Mouse (Mus musculus): ENCODE measurements around the gene Fbxl18.

Fbxl18 gene

GRCm38 (mm10) chr5:142915231-142915630, 20.0 kb upstream of the Fbxl18 start:
- no peak for DNase-seq (ENCODE audit: low read depth)

DNA sequence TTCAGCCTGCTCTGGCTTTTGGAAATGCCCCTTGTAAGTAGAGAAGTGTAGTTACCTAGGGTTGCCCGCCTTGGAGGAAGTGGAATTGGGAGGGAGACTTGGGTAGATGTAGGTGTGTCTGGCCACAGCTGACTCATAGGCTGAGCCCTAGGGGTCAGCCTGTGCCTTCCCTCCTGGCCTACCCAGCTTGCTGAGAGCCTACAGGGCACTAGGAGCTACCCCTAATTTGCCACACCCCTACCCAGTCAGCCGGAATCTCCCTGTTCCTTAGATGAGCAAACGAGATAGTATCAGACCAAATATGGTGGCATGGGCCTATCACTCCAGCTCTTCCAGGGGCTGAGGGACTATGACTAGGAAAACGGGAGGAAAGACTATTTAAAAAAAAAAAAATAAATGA, 17.5 kb upstream of the Fbxl18 start:
- peak; percentile 87 for DNase-seq (ENCODE audit: low read depth)

- no peak for DNase-seq (ENCODE audit: low read depth)
Observed at GRCm38 (mm10) chr5:142912320-142912719, 17.1 kb upstream of the Fbxl18 start.

DNA sequence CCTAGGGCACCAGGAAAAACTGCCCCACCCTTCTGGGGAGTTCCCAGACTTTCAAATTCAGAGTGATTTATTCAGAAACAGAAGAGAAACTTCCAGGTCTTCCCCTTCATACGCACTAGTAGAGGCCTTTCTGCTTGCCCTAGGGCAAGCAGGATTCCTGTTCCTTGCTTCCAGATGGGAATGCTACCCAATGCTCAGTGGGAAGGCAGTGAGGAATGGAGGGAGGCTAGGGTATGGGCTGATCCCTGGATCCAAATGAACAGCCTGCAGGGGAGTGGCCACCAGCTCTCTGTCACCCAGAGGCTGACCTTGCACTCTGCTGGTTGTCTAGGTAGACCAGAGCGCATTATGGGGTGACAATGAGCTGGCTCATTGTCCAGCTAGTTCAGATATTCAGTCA, 16.4 kb upstream of the Fbxl18 start:
- no peak for DNase-seq (ENCODE audit: low read depth)

GRCm38 (mm10) chr5:142909576-142910278, 14.5 kb upstream of the Fbxl18 start:
- peak; percentile 74 for DNase-seq (ENCODE audit: low read depth)

DNA sequence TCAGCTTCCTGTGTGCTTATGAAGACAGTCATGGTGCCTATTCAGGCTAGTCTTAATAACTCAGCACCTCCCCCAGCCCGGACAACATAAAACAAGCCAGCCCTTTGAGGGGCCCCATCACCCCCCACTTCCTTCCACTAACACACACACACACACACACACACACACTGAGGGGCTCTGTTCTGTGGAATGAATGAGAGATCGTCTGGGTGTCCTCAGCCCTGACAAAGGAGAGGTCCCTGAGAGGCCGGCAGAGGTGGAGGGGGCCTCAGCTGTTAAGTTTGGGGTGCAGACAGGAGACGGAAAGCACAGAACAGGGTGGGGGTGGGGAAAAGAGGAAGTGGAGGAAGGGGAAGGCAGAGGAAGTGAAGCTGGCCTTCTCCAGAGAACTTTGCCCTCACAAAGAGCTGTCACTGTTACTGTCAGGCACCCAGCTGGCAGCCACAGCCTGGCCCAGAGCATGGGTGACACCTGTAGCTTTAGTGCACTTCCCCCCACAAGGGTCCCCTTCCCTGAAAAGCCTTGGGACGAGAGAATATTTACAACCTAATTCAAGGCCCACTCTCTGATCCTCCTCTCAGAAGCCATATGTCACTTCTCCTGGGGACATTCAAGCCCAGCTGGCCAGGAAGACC, 13.8 kb upstream of the Fbxl18 start:
- peak; percentile 77 for DNase-seq (ENCODE audit: low read depth)

GRCm38 (mm10) chr5:142907803-142908559, 12.8 kb upstream of the Fbxl18 start:
- peak; percentile 87 for DNase-seq (ENCODE audit: low read depth)

- peak; percentile 76 for DNase-seq (ENCODE audit: low read depth)
Observed at GRCm38 (mm10) chr5:142907048-142907802, 12.0 kb upstream of the Fbxl18 start.

- peak; percentile 98 for DNase-seq (ENCODE audit: low read depth)
Observed at GRCm38 (mm10) chr5:142906532-142907047, 11.4 kb upstream of the Fbxl18 start, which contains the start of gene Actb. TSS of gene Actb (minus strand) at chr5:142906754.

DNA sequence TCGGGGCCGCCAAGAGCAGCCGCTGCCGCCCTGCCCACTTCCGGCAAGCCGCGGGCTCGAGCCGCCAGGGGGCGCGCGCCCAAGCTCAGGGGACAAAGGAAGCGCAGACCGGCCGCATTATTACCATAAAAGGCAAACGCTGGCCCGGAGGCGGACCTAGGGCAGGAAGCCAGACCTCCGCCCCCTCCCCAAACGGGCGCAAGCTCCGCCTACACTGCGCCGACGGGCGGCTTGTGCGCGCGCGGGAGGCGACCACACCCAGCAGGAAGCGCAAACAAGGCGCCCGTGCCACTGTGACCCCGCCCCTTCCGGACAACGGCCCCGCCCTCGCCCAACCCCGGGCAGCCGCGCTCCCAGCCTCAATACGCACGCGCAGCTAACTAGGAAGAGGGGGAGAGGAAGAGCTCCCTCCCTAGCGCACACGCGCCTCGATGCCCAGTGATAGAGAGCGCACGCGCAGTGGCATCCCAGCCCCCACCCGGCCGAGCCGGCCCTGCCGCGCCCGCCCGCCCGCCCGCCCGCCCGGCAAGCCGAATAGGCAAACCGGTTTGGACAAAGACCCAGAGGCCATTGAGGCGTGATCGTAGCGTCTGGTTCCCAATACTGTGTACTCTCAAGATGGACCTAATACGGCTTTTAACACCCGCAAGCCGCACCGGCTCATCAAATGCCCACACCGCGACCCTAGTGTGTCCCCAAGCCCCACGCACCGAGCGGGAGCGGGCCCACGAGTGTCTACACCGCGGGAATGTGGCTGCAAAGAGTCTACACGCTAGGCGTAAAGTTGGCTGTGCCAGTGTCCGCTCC, 10.7 kb upstream of the Fbxl18 start:
- DNase-seq (ENCODE audit: low read depth), result peak; percentile 98

DNA sequence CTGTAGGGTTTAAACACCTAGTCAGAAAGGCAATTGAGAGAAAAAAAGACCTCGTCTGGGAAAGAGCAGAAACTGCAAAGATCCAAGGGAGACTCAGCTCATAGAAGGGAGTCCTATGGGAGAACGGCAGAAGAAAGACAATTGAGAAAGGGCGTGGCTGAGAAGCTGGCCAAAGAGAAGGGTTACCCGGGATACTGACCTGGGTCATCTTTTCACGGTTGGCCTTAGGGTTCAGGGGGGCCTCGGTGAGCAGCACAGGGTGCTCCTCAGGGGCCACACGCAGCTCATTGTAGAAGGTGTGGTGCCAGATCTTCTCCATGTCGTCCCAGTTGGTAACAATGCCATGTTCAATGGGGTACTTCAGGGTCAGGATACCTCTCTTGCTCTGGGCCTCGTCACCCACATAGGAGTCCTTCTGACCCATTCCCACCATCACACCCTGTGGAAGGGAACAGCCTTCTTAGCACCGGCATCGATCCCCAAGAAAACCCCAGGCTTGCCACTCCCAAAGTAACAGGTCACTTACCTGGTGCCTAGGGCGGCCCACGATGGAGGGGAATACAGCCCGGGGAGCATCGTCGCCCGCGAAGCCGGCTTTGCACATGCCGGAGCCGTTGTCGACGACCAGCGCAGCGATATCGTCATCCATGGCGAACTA, 9.9 kb upstream of the Fbxl18 start:
- DNase-seq (ENCODE audit: low read depth), result no peak

- peak; percentile 18 for DNase-seq (ENCODE audit: low read depth)
Observed at GRCm38 (mm10) chr5:142904208-142905037, 9.2 kb upstream of the Fbxl18 start.

DNA sequence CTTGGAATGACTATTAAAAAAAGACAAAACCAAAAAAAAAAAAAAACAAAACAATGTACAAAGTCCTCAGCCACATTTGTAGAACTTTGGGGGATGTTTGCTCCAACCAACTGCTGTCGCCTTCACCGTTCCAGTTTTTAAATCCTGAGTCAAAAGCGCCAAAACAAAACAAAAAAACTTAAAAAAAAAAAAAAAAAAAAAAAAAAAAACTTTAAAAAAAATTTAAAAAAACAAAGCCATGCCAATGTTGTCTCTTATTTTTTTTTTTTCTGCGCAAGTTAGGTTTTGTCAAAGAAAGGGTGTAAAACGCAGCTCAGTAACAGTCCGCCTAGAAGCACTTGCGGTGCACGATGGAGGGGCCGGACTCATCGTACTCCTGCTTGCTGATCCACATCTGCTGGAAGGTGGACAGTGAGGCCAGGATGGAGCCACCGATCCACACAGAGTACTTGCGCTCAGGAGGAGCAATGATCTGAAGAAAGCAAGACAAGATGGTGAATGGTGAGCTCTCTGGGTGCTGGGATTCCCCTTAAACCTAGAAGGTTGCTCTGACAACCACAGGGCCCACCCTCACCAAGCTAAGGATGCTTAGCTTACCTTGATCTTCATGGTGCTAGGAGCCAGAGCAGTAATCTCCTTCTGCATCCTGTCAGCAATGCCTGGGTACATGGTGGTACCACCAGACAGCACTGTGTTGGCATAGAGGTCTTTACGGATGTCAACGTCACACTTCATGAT, 8.4 kb upstream of the Fbxl18 start:
- peak; percentile 36 for DNase-seq (ENCODE audit: low read depth)

GRCm38 (mm10) chr5:142902506-142903314, 7.5 kb upstream of the Fbxl18 start:
- no peak for DNase-seq (ENCODE audit: low read depth)

DNA sequence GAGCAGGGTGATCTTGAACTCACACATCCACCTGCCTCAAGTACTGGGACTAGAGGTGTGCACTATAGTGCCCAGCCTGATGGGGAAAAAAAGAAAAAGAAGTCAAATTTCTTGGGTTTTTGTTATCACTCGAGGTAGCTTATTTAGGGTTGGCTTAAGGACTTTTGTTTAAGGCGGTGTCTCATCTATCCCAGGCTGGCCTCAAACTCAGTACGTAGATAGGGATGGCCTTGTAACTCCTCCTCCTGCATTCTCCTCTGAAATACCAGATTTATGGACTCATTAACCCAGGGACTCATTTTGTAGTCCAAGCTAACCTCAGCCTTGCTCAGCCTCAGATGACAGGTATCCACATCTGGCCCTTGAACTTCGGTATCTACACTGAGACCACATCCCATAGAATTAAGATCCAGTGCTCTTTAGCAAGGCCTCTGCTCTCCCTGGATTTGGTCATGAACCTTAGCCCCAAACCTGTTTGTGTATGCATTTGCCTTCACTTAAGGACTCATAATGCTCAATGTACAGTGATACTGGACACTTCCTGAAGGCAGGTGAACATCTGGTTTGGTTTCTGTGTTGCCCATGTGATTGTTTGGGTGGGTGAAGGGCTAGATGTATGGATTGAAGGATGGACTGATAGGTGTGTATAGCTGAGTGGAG, 6.8 kb upstream of the Fbxl18 start:
- DNase-seq (ENCODE audit: low read depth), result peak; percentile 82

GRCm38 (mm10) chr5:142901355-142901802, 6.2 kb upstream of the Fbxl18 start:
- peak; percentile 75 for DNase-seq (ENCODE audit: low read depth)

DNA sequence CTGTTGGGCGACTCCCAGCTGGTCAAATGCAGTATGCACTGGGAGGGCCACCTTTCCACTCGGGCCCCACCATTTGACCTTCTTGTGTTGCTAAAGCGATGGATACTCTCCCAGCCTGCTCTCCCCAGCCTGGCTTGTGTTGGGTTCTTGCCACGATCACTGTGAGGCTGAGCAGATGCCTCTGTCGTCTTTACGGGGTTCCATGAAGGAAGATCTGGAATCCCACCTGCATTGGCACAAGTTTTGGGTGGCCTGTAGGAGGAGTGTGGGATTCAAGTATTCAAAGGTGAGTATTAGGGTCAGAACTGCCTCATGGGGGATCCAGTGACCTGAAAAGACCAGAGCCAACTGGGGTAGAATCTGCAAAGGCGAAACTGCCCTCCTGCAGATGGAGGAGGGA, 5.4 kb upstream of the Fbxl18 start:
- DNase-seq (ENCODE audit: low read depth), result peak; percentile 39

Data from 416B (cell line).